Mouse (Mus musculus) heart, embryonic 14.5 days (tissue): ENCODE data around the gene Evx1. TPM values are rescaled to one million over a fixed set of nuclear protein-coding genes. Genes with fewer than 3 reads are reported as not detected.

Experiments
- ATAC-seq: fragments of 200-750 bp; cut with Nextera tagmentation; 2 replicates; pipeline ENCODE4 v1.8.0; 2017; ENCODE audit warnings: low read depth, moderate TSS enrichment; ENCODE audit not compliant: insufficient number of reproducible peaks, insufficient read depth, low FRiP score
- H3K27ac ChIP-seq, 2 experiments: fragments of 200-500 bp in 1 of 2; fragments of 300-500 bp in 1 of 2; sonication (generic) in 1 of 2; replicated peaks in 1 of 2; 2 replicates each; pipeline ENCODE4 v1.5.1; 2012 to 2014; ENCODE audit warnings: low read depth in 2 of 2, low read length in 2 of 2, control low read depth in 1 of 2, mild to moderate bottlenecking in 1 of 2, mixed read lengths in 1 of 2; ENCODE audit not compliant: control insufficient read depth in 1 of 2, insufficient read depth in 1 of 2
- H3K27me3 ChIP-seq: fragments of 300-500 bp; sonication (generic); 2 replicates; pipeline ENCODE4 v1.6.1; 2014; ENCODE audit warnings: mild to moderate bottlenecking, low read length, control low read depth; ENCODE audit not compliant: control insufficient read depth, insufficient read depth
- H3K36me3 ChIP-seq: fragments of 300-500 bp; sonication (generic); 2 replicates; pipeline ENCODE4 v1.6.1; 2014; ENCODE audit warnings: mild to moderate bottlenecking, control low read depth, low read length, mixed read lengths; ENCODE audit not compliant: control insufficient read depth, insufficient read depth
- H3K4me1 ChIP-seq, 2 experiments: fragments of 200-500 bp in 1 of 2; fragments of 300-500 bp in 1 of 2; sonication (generic) in 1 of 2; 2 replicates each; pipeline ENCODE4 v1.6.1; 2012 to 2014; ENCODE audit warnings: low read length in 2 of 2, control low read depth in 1 of 2, mixed read lengths in 1 of 2; ENCODE audit not compliant: control insufficient read depth in 2 of 2, insufficient read depth in 2 of 2
- H3K4me2 ChIP-seq: fragments of 300-500 bp; sonication (generic); 2 replicates; pipeline ENCODE4 v1.6.1; 2014; ENCODE audit warnings: mild to moderate bottlenecking, low read length
- H3K4me3 ChIP-seq, 2 experiments: fragments of 200-500 bp in 1 of 2; fragments of 300-500 bp in 1 of 2; sonication (generic) in 1 of 2; 2 replicates each; pipeline ENCODE4 v1.5.1; 2012 to 2014; ENCODE audit warnings: low read length in 2 of 2, mild to moderate bottlenecking in 2 of 2, control low read depth in 1 of 2, low read depth in 1 of 2, moderate library complexity in 1 of 2; ENCODE audit not compliant: control insufficient read depth in 1 of 2, insufficient read depth in 1 of 2
- H3K9ac ChIP-seq: fragments of 300-500 bp; sonication (generic); 2 replicates; pipeline ENCODE4 v1.6.1; 2014; ENCODE audit warnings: mild to moderate bottlenecking, low read length
- H3K9me3 ChIP-seq: fragments of 300-500 bp; sonication (generic); 2 replicates; pipeline ENCODE4 v1.6.1; 2016; ENCODE audit warnings: low read length, control low read depth; ENCODE audit not compliant: control insufficient read depth
- WGBS: fragments of 180-500 bp; shearing (Covaris S2); extraction: QIAGEN DNeasy Blood & Tissue Kit; methylation state at CpG from one replicate; pipeline ENCODE4 v1.1.7; 2014; 5-methylcytosine and 5-hydroxymethylcytosine counted together
- polyA plus RNA-seq: library from polyadenylated mRNA; unstranded; fragments of >200 nt; fragmentation: Nextera tagmentation; extraction: Ambion mirVana; gene quantifications from 2 replicates; pipeline ENCODE4 v1.2.1, GENCODE M21; 2014

Gene Evx1
- polyA plus RNA-seq, 1 experiment from 2014 or later: not detected

DNA sequence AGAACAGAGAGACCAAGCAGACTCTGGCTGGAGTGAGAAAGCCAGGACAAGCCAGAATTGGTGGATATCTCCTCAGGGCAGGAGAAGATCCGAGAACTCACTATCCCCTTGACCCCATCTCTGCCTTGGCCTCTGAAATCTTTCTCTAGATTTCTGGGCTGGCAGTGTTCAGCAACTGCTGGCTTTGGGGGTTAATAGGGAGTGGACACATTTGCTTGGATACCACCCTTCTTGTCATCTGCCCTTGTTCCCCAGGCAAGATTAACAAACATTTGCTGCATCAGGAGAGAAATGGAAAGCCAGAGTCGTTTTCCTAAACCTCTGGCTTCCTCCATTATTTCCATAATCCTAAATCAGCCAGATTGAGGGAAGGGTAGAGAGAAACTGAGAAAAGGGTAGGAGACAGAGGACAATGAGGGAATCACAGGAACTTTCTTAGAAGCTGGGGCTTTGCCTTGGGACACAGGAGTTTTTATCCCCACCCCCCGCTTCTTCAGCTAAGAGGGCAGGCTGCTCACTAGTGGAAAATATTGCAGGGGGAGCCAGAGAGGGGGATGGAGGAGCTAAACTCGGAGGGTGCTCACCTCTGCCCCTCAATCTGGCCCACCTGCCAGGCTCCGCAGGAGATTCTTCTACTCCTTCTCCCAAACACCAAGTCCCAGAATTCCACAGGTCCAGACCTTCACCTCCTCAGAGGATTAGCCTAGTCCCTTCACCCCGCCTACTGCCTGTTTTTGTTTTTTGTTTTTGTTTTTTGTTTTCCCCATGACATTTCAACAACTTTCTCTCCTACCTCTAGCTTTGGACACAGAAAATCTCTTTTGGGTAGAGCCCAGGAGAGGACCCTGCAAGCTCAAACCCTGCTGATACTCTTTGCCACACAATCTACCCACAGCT is 1.4 kb upstream of the Evx1 start:
- 5% methylated on average over 6 of the region's 6 CpGs for WGBS
- no peaks in the 10 kb centered on the region for H3K9me3 ChIP-seq
- no peak overlapping the region for H3K27ac ChIP-seq
- H3K4me3 ChIP-seq: no peak overlapping the region
- no peak for ATAC-seq
- H3K4me2 ChIP-seq: no peak overlapping the region
- H3K9ac ChIP-seq: no peak overlapping the region
- peaks cover 3 to 15% of the 10 kb centered on the region in 2 experiments; a peak in 3 of 4 replicates for H3K4me1 ChIP-seq
- H3K27me3 ChIP-seq: peaks cover 93% of the 10 kb centered on the region
- H3K36me3 ChIP-seq: no peaks in the 10 kb centered on the region

DNA sequence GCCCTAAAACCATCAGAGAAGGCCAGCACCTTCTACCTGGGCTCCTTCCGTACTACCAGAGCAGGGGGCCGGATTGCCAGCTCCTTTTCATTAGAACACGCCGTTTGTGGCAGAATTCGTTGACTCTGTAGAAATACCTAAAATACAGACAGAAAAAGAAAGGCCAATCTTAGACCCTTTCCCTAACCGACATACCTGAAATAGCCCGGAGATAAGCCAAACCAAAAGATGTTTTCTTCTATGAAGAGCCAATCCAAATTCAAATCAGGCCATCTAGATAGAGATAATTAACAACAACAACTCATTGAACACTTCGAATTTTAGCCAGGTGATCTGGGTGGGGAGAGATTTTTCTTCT is 761 bp upstream of the Evx1 start:
- Histone ChIP-seq H3K9me3 (no peaks in the 10 kb centered on the region), H3K4me1 (peaks cover 3 to 16% of the 10 kb centered on the region in 2 experiments; a peak in 3 of 4 replicates), H3K4me2 (no peak overlapping the region), H3K36me3 (no peaks in the 10 kb centered on the region), H3K9ac (no peak overlapping the region), H3K27ac (no peak overlapping the region), H3K4me3 (no peak overlapping the region), H3K27me3 (peaks cover 93% of the 10 kb centered on the region)
- 3% methylated on average over 8 of the region's 8 CpGs for WGBS
- ATAC-seq: no peak

DNA sequence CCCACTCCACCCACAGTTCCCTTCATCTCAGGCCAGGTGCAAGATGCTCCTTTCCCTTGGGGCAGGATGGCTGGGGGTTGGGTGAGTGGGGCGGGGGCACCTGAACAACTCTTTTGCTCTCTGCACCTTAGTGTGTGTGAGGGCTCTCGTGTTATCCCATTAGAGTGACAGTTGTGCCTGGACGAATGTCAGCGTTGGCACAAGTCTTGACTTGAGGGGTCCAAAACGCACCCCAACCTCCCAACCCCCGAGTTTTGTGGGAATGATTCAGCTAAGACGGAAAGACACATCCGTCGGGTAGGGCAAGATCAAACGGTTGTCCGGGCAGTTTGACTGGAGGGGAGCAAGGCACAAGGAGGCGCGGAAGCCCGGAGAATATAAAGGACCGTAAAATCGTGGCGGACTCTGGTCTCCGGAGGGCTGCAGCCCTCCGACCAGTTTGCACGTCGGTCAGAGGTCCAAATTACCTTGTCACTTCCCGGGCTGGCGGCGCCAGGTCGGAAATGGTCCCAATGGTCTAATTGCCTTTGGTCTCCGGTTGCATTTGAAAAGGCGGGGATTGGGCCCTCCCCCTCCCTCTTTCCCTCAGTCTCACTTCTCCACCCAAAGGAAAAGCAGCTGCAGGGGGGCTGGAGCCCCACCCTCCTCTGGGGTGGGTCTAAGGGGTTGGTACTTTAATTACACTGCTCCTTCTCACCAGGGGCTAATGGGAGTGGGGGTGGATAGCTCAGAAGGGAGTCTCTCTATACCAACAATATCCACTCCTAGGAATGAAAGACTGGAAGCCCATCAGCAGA is 1.2 kb downstream of the Evx1 start:
- H3K9ac ChIP-seq: no peak overlapping the region
- peaks cover 3 to 16% of the 10 kb centered on the region in 2 experiments; a peak in 3 of 4 replicates for H3K4me1 ChIP-seq
- WGBS: 1% methylated on average over 27 of the region's 27 CpGs
- no peak overlapping the region for H3K4me3 ChIP-seq
- no peak overlapping the region for H3K4me2 ChIP-seq
- H3K36me3 ChIP-seq: no peaks in the 10 kb centered on the region
- H3K27me3 ChIP-seq: peaks cover 94% of the 10 kb centered on the region
- H3K27ac ChIP-seq: no peak overlapping the region
- no peaks in the 10 kb centered on the region for H3K9me3 ChIP-seq
- ATAC-seq: no peak

DNA sequence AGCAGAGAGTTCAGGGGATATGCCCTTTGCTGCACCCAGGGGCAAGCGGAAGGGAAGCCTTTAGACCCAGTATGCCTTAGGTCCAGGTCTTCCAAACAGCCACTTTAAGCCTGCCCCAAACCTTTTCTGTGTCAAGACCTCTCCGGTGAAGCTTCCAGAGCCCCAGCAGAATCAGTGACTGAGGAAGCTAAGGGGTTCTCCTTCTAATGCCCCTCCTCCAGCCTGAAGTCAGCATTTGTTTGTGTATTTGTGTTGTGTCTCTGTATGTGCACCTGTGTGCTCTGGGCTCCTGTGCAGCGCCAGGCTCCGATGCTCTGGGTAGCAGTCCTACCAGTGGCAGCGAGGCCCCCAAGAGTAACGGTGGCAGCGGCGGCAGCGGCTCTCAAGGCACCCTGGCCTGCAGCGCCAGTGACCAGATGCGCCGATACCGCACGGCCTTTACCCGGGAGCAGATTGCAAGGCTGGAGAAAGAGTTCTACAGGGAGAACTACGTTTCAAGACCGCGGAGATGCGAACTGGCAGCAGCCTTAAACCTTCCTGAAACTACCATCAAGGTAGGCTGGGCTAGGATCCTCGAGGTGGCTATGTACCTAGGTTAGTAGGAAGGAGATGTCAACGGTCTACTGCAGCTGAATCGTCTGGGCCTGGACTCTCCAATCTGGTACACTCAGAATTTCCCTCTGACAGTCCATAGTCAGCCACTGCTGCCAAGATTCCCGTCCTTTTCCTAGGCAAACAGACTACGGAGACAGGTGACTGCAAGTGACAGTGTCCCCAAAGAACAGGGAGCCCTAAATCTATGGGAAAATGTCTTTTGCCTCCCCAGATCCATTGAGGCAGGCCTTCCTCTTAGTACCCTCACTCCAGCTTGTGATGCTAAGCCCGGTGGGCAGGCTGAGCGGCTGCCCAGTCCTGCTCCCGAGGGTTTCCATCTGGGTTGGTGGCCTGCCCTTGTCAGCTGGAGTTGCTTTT is 2.4 kb downstream of the Evx1 start:
- Histone ChIP-seq H3K27ac (no peak overlapping the region), H3K36me3 (no peaks in the 10 kb centered on the region), H3K27me3 (peaks cover 98% of the 10 kb centered on the region), H3K4me3 (peak overlapping the region in 1 of 2 experiments; percentile 34; a peak in 2 of 4 replicates), H3K9ac (no peak overlapping the region), H3K9me3 (no peaks in the 10 kb centered on the region), H3K4me1 (peaks cover 0 to 16% of the 10 kb centered on the region in 2 experiments; a peak in 3 of 4 replicates), H3K4me2 (peak overlapping the region; percentile 66)
- WGBS: 9% methylated on average over 27 of the region's 27 CpGs
- no peak for ATAC-seq

DNA sequence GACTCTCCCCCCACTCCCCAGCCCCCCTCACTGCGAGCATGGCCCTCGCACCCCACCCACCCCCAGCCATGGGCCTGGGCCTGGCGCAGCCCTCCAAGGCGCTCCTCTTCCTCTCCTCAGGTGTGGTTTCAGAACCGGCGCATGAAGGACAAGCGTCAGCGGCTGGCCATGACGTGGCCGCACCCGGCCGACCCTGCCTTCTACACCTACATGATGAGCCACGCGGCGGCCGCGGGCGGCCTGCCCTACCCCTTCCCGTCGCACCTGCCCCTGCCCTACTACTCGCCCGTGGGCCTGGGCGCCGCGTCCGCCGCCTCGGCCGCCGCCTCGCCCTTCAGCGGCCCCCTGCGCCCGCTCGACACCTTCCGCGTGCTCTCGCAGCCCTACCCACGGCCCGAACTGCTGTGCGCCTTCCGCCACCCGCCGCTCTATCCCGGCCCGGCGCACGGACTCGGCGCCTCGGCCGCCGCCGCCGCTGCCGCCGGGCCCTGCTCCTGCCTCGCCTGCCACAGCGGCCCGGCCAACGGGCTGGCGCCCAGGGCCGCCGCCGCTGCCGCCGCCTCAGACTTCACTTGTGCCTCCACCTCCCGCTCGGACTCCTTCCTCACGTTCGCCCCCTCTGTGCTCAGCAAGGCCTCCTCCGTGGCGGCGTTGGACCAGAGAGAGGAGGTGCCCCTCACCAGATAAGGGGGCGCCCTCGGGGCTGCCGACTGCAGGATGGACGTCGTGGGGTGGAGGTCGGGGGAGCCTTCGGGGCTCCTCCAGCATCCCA is 3.3 kb downstream of the Evx1 start:
- H3K4me2 ChIP-seq: peak overlapping the region; percentile 66
- no peaks in the 10 kb centered on the region for H3K36me3 ChIP-seq
- no peak for ATAC-seq
- H3K4me3 ChIP-seq: peak overlapping the region; percentile 32 to 34
- H3K27me3 ChIP-seq: peaks cover 100% of the 10 kb centered on the region
- no peaks in the 10 kb centered on the region for H3K9me3 ChIP-seq
- H3K27ac ChIP-seq: no peak overlapping the region
- H3K9ac ChIP-seq: 0 out of 2 replicates have a peak overlapping the region, but pooled peaks have one; percentile 30
- H3K4me1 ChIP-seq: peaks cover 0 to 16% of the 10 kb centered on the region in 2 experiments; a peak in 3 of 4 replicates
- 6% methylated on average over 61 of the region's 81 CpGs for WGBS

DNA sequence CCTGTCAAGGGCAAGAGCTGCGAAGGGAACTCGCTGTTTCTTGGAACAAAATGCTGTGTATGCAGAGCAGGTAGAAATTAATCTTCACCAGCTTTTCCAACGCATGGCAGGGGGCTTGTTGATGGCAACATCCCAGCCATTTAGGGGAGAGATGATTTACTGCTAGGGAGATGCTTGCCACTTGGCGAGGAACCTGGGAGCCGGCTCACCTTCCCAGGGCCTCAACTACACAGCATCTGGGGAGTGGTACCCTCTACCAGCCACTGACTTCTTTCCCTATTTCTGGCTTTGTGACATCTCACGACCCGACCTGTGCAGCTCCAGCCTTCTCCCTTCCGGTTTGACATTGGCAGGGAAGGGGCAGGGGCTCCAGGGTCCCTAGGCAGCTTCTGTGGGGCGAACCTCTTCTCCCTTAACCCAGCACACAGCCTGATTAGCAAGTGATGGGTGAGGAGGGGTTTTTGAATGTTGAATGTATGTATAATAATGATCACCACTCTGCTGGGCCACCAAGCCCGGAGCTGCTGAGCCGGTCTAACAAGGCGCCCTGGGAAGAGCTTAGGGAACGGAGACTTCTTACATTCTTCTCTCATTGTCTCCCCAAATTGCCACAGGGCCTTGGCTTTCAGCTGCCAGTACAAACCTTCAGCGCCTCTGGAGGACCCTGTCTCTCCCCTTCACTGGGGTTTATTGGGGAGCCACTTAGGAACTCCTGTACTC is 4.3 kb downstream of the Evx1 start:
- Histone ChIP-seq H3K4me2 (no peak overlapping the region), H3K4me1 (peaks cover 0 to 16% of the 10 kb centered on the region in 2 experiments; a peak in 3 of 4 replicates), H3K9me3 (no peaks in the 10 kb centered on the region), H3K27me3 (peaks cover 100% of the 10 kb centered on the region), H3K36me3 (no peaks in the 10 kb centered on the region), H3K9ac (no peak overlapping the region), H3K4me3 (no peak overlapping the region), H3K27ac (no peak overlapping the region)
- WGBS: 37% methylated on average over 14 of the region's 14 CpGs
- no peak for ATAC-seq
